Mouse (Mus musculus): Measurements from ENCODE around the gene Asah2. TPM values are rescaled to one million over a fixed set of nuclear protein-coding genes. Genes with fewer than 3 reads are reported as not detected.
A peak's percentile ranks its signal among the peaks of the same experiment; 100 is the strongest.

Gene Asah2
- total and polyA plus RNA-seq, 3 experiments: 0.38 to 0.73 (median 0.63) TPM

DNA sequence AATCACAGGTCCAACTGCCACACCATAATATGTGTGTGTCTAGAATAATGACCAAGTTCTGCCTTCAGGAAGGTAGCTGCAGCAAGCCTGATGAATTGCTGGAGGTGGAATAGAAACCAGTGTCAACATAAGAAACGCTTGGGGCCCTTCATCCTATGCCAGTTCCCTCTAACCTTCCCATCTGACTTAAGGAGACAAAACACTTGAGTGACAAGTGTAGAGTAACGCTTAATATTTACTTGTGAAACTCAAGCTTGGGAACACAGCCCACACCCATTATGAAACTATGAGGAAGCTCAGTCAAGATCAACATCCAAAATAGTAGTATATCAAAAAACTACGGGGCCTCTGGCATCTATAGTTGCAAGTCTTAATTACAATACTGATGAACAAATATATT is 10.5 kb upstream of the Asah2 start:
- Histone ChIP-seq H3K4me2 (ENCODE audit: insufficient read depth, low read depth, poor library complexity, severe bottlenecking) (no peak overlapping the region), H3K9me3 (replicated peaks; ENCODE audit: low read length) (no peaks in the 10 kb centered on the region)
- dilution Hi-C loops (cut with MboI; ENCODE audit: extremely low pct_ligation_motif_present, extremely low pct_unique_long_range_greater_than_20kb, low sequenced_read_pairs): no loop called here

DNA sequence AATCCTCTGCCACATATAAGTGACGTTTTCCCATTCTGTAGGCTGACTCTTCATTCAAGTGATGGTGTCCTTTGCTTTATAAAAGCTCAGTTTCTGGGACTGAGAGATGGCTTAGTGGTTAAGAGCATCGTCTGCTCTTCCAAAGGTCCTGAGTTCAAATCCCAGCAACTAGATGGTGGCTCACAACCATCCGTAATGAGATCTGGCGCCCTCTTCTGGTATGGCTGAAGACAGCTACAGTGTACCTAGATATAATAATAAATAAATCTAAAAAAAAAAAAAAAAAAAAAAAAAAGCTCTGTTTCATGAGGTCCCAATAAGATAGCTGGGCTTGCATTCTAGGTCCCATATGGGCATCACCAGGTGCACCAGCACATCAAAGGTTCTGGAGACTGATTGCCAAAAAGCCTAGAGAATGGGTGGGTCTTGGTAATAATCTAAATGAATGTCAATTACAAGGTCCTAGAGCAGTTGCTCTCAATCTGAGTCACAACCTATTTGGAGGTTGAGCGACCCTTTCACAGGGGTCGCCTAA is 9.5 kb upstream of the Asah2 start:
- H3K4me3 ChIP-seq (replicated peaks in 1 of 3; ENCODE audit: low read depth in 2 of 3, low read length in 2 of 3, poor library complexity in 1 of 3): no peak overlapping the region
- in situ Hi-C loops (cut with MboI; ENCODE audit: low pct_ligation_motif_present, low pct_unique_long_range_greater_than_20kb, low sequenced_read_pairs) (no loop called here), dilution Hi-C loops (cut with MboI; ENCODE audit: extremely low pct_ligation_motif_present, extremely low pct_unique_long_range_greater_than_20kb, low sequenced_read_pairs) (no loop called here)
- no peaks in the 10 kb centered on the region for H3K27me3 ChIP-seq (replicated peaks)
- peaks cover under 1 to 17% of the 10 kb centered on the region in 2 experiments; a peak in 3 of 4 replicates for H3K4me1 ChIP-seq (ENCODE audit: control insufficient read depth in 1 of 2, insufficient read depth in 2 of 2)
- DNase-seq (ENCODE audit: extremely low read depth): no peak
- TF ChIP-seq SMC3 (IDR thresholded peaks at IDR 0.05; ENCODE audit: low read depth, low read length): no peak
- TF ChIP-seq CTCF (conservative IDR thresholded peaks at IDR 0.05 in 1 of 2, IDR thresholded peaks at IDR 0.05 in 1 of 2; ENCODE audit: low read depth in 2 of 2, low read length in 2 of 2): peak in 1 of 2 experiments; percentile 24; a peak in 1 of 4 replicates
- peak; percentile 53 for TF ChIP-seq ZNF384 (IDR thresholded peaks at IDR 0.05; ENCODE audit: low read depth, low read length)
- H3K9ac ChIP-seq (ENCODE audit: insufficient read depth, low read depth): no peak overlapping the region
- H3K36me3 ChIP-seq (replicated peaks in 1 of 2; ENCODE audit: control insufficient read depth in 1 of 2, insufficient read depth in 1 of 2, low read length in 1 of 2): peaks cover 0 to 2% of the 10 kb centered on the region in 2 experiments
- H3K9me3 ChIP-seq (replicated peaks; ENCODE audit: low read length): no peaks in the 10 kb centered on the region
- H3K27ac ChIP-seq (ENCODE audit: insufficient read depth, low read depth): no peak overlapping the region
- no peak overlapping the region for H3K4me2 ChIP-seq (ENCODE audit: insufficient read depth, low read depth, poor library complexity, severe bottlenecking)
- no peaks in the 10 kb centered on the region for H3K79me2 ChIP-seq (replicated peaks; ENCODE audit: control insufficient read depth, extremely low read depth, insufficient read depth, poor library complexity, severe bottlenecking)

More for the DNA sequence above, 10.5 kb upstream of the Asah2 start:
- no peak overlapping the region for H3K27ac ChIP-seq (ENCODE audit: insufficient read depth, low read depth)
- TF ChIP-seq POLR2AphosphoS2 (IDR thresholded peaks at IDR 0.05; ENCODE audit: low read depth, low read length) (no peak), MAX (IDR thresholded peaks at IDR 0.05; ENCODE audit: low read length) (no peak), CTCF (conservative IDR thresholded peaks at IDR 0.05 in 1 of 2, IDR thresholded peaks at IDR 0.05 in 1 of 2; ENCODE audit: low read depth in 2 of 2, low read length in 2 of 2) (no peak), MYC (IDR thresholded peaks at IDR 0.05; ENCODE audit: low read depth, low read length) (no peak), ZKSCAN1 (IDR thresholded peaks at IDR 0.05; ENCODE audit: borderline replicate concordance, low read depth, low read length) (no peak), CHD1 (IDR thresholded peaks at IDR 0.05; ENCODE audit: low read depth, low read length) (no peak), PAX5 (IDR thresholded peaks at IDR 0.05; ENCODE audit: low read length) (no peak), JUN (IDR thresholded peaks at IDR 0.05; ENCODE audit: insufficient read depth, low read depth, low read length) (no peak), MXI1 (IDR thresholded peaks at IDR 0.05; ENCODE audit: low read depth, low read length) (no peak), HCFC1 (IDR thresholded peaks at IDR 0.05; ENCODE audit: low read depth, low read length) (no peak), KAT2A (IDR thresholded peaks at IDR 0.05; ENCODE audit: insufficient replicate concordance, low read length) (no peak), SMC3 (IDR thresholded peaks at IDR 0.05; ENCODE audit: low read depth, low read length) (no peak), CHD2 (IDR thresholded peaks at IDR 0.05; ENCODE audit: low read length) (no peak), UBTF (IDR thresholded peaks at IDR 0.05; ENCODE audit: low read depth, low read length) (no peak), ETS1 (conservative IDR thresholded peaks at IDR 0.05; ENCODE audit: low read depth, low read length) (no peak), MAZ (IDR thresholded peaks at IDR 0.05; ENCODE audit: low read depth, low read length) (no peak), MEF2A (IDR thresholded peaks at IDR 0.05; ENCODE audit: borderline replicate concordance, low read depth, low read length) (no peak)
- H3K36me3 ChIP-seq (replicated peaks in 1 of 2; ENCODE audit: control insufficient read depth in 1 of 2, insufficient read depth in 1 of 2, low read length in 1 of 2): peaks cover 0 to 2% of the 10 kb centered on the region in 2 experiments
- no peaks in the 10 kb centered on the region for H3K79me2 ChIP-seq (replicated peaks; ENCODE audit: control insufficient read depth, extremely low read depth, insufficient read depth, poor library complexity, severe bottlenecking)
- no peak overlapping the region for H3K4me3 ChIP-seq (replicated peaks in 1 of 3; ENCODE audit: low read depth in 2 of 3, low read length in 2 of 3, poor library complexity in 1 of 3)
- no peak for DNase-seq (ENCODE audit: extremely low read depth)
- in situ Hi-C loops (cut with MboI; ENCODE audit: low pct_ligation_motif_present, low pct_unique_long_range_greater_than_20kb, low sequenced_read_pairs): no loop called here
- H3K9ac ChIP-seq (ENCODE audit: insufficient read depth, low read depth): no peak overlapping the region
- no peaks in the 10 kb centered on the region for H3K27me3 ChIP-seq (replicated peaks)
- peaks cover 0 to 8% of the 10 kb centered on the region in 2 experiments; a peak in 1 of 4 replicates for H3K4me1 ChIP-seq (ENCODE audit: control insufficient read depth in 1 of 2, insufficient read depth in 2 of 2)

Data from CH12.LX (cell line).